Mouse (Mus musculus): ENCODE data around the gene Mars2.

Gene Mars2

DNA sequence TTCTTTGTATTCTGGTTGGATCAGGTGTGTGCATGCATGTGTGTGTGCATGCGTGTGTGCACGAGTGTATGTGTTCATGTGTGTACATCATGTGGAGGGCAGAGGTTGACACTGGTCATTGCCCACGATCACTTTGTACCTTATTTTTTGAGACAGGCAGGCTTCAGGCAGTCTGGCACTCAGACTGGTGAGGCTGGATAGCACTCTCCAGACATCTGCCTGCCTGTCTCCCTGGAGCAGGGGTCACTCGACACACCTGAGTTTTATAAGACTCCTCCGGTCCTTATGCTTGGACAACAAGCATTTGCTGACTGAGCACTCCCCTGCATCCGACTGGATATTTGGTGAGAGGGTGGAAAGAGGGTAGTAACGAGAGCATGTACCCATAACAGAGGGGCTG lies 14.0 kb upstream of the Mars2 start:
- DNase-seq (ENCODE audit: low spot score in 2 of 2) = no peak

DNA sequence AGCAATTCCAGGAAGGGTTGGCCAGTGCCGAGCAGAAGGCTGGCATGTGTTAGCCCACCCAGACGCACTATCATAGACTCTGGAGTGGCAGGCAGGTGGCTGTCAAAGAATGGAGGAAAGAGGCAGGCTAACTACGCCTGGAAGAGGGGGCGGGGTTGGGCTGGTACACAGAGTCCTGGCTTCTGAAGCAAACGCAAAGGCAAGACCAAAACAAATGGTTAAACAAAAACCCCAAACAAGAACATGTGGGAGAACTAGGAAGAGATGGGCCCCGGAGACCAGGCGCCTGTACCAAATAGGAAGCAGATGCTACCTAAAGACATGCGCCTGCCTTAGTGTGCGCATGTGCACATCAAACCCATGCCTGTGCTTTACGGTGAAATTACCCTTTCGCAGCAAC lies 12.9 kb upstream of the Mars2 start:
- no peak for DNase-seq (ENCODE audit: low spot score in 2 of 2)

DNA sequence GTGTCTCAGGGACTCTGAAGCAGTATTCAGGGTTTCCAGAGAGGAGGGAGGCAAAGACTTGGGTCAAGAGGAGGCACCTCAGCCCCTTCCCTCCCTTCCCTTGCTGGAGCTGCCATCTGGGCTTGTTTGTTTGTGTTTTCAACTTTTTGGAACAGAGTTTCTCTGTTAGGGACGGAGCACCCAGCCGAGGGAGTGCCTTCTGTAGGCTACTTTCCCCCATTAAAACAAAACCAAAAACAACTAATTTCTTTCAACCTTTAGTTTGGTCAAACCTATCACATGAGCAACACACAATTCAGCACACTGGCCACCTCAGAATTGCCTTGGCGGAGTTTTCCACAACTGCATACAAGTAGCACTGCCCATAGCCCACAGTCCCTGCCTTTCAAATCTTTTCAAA lies 11.6 kb upstream of the Mars2 start:
- DNase-seq (ENCODE audit: low spot score in 2 of 2) = no peak

DNA sequence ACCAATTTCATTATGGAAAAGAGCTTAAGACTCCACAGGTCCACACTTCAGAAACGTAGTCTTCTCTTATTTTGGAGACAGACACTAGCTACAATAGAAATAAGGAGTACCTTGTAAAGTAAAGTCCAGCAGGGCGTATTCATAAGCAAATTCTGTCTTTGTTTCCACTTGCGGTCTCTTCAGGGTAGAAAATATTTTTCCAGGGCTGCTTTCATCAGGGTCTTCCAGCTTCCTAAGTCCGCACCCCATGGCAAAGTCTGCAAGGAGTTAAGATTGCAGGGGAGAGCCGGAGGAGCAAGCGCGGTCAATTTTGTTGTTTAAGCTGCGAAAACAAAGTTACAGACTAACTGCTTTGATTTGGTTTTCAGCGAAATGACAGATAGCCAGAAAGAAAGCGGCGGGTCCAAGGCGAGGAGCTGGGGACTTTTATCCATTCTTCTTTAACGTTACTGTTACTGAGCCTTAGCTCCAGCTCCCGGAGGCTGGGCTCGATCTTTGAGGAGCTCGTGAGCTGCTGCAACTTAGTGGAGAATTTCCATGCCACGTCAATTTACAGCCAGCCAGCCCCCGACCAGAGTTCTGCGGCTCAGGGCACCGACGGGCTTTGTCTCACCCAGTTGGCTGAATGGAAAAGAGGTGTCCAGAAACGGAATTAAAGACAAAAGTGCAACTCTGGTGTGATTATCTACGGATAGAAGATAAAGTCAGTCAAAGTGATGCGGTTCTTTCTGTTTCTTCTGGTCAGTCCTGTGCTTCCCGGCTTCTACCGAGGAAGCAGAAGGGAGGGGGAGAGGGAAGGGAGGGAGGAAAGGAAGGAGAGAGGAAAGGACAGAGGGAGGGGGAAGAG lies 10.7 kb upstream of the Mars2 start, which contains the start of gene Rftn2:
Gene Rftn2 (minus strand): TSS at position 772 of the 847 bp plus-strand sequence.
- DNase-seq (ENCODE audit: low spot score in 2 of 2) = no peak

DNA sequence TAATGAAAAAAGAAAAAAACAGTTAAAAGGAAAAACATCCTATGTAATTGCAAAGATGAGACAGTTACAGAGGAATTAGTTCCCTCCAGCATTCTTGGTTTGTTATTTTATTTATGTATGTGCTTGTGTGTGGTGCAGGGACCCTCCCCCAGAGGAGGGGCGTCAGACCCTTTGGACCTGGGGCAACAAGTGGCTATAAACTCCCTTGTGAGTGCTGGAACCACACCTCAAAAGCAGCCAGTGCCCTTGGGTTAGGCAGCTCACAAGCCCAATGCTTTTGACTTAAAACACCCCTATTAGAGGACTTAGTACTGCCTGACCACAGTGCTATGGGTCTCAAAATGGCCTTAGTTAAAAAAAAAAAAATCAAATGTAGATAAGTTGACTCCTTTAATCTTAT lies 9.6 kb upstream of the Mars2 start:
- DNase-seq (ENCODE audit: low spot score in 2 of 2) = no peak

DNA sequence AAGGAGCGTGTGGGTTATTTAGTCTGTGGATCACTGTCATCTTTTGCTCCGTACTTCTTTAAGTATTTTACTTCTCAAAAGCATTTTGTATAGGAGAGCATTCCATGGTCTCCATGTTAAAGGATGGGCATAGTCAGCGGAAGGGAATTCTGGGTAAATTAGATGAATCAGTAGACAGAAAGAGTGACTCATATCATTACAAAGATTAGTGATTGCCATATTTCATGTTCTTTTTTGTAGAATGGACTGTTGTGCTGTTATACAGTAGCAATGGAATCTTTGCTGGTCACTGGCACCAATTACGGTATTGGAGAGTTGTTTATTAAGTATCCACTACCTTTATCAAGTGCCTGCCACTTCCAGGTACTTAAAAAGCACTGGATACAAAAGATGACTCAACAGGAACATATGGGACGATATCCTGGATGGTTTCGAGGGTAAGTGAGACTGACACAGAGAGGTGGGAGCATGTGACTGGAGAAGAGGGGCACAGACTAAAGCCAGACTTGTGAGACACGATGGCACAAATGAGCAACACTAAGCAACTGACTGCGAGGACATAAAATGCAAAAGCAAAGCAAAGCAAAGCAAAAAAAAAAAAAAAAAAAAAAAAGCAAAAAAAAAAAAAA lies 8.6 kb upstream of the Mars2 start:
- DNase-seq (ENCODE audit: low spot score in 2 of 2) = no peak

DNA sequence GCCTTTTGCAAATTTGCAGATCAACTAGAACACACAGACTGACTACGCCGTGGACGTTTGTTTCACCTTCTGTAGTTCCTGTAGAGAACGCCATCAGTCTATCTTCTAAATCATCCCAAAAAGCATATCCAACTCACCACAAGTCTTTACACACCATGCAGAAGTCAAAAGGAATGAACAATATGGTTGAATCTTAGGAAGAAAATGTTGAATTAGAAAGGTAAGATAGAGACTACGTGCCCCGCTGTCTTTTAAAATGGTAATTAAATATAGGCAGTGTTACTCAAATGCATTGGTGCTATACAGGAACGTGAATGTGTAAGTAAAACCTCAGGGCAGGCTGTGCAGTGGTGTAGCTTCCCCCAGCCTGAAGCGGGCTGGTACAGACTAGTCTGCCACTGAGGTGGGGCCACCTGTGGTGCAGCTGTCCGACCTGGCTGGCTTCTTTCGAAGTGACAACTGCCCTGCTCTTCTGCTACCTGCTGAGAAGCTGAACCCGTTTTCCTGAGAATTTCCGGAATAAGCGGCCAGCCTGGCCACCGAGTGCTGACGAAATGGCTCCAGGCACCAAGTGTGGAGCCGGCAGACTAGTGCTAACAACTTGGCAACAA lies 2.0 kb upstream of the Mars2 start:
- DNase-seq (ENCODE audit: low spot score in 2 of 2) = no peak

DNA sequence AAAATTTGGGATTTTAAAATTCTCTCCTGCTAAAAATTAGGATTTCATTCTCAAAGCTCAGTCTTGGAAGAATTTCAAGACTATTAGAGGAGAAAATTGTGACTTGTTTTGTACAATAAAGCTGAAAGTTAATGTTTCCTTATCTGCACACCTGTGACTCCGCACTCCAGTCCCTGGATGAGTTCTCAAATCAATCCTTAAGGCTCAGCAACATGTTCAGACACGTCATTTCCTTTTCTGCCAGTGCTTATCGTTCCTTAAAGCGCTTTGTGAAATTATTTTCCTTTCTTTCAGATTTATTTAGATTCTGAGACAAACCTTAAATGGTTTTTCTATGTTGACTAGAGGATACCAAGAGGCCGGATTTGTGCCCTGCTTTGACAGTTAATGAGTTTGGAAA lies 490 bp upstream of the Mars2 start:
- DNase-seq (ENCODE audit: low spot score in 2 of 2) = no peak

DNA sequence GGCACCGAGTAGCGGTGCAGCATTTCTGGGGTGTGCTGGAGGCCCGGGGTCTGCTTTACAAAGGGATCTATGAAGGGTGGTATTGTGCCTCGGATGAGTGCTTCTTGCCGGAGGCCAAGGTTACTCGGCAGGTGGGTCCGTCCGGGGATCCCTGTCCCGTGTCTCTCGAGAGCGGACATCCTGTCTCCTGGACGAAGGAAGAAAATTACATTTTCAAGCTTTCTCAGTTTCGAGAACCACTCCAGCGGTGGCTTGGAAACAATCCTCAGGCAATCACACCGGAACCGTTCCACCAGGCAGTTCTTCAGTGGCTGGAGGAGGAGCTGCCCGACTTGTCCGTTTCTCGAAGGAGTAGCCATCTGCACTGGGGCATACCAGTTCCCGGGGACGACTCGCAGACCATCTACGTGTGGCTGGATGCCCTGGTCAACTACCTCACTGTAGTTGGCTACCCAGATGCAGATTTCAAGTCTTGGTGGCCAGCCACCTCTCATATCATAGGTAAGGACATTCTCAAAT lies 725 bp downstream of the Mars2 start:
- DNase-seq (ENCODE audit: low spot score in 2 of 2) = peak in 1 of 2 experiments; percentile 19

DNA sequence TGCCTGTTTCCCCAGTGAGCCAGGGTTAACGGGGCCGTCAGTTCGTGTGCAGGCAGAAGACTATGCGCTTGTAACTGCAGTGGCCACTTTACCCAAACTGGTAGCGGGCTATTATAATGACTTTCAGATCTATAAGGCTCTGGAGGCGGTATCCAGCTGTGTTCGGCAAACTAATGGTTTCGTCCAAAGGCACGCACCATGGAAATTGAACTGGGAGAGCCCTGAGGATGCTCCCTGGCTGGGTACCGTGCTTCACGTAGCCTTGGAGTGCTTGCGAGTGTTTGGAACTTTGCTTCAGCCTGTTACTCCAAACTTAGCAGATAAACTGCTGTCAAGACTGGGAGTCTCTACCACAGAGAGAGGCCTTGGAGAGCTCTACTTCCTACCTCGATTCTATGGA lies 1.5 kb downstream of the Mars2 start:
- DNase-seq (ENCODE audit: low spot score in 2 of 2) = no peak

DNA sequence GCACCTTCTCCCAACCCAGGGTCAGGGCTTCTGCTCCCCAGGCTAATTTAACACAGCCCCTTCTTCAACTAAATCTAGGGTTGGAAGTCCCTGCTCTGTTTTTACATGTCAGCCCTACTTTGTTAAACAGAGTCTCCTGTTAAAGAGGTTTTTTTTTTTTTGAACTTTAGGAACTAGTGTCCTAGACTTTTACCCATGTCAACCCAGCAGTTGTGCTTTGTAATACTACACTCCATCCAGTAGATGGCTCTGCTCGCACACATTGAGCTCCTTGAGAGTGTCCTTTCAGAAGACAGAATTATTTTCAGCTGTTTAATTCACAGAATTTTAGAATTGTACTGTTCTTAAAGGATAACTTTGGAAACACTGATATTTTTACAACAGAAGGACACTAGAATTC lies 2.3 kb downstream of the Mars2 start:
- DNase-seq (ENCODE audit: low spot score in 2 of 2) = peak in 1 of 2 experiments; percentile 21

DNA sequence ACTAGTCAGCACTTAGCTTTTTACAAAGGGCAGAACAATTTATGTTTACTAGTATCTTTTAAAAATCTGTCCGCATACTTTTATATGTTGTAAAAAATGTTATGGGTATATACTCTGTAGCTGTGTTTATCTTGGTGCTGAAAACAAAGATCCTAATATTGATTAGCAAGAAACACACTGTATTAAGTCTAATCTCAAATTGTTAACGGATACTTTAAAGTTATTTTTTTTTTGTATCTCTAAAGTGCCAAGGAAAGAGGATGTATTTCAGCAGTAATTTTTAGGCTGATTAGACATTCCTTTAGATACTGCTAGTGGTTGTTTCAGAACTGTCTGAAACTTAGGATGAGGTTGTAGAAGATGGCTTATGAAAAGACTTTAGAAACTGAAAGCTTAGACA lies 9.4 kb downstream of the Mars2 start:
- no peak for DNase-seq (ENCODE audit: low spot score in 2 of 2)

DNA sequence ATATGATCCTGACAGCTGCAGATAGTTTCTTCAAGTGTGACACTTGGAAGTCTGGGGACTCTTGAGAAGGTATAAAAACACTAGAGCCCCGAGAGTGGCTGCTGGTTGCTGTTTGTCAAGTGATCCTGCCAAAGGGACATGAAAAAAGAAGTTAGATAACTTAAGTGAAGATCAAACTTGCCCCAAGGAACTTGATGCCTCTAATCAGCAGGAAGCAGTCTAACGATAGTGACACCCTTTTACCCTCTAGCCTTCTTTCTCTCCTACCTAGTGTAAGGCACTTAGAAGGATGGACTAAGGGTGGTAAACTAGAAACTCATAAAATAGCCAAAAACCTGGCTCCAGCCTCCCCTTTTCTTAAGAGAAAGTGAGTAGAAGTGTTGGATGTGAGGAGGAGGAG lies 27.4 kb downstream of the Mars2 start:
- DNase-seq (ENCODE audit: low spot score in 2 of 2) = no peak

DNA sequence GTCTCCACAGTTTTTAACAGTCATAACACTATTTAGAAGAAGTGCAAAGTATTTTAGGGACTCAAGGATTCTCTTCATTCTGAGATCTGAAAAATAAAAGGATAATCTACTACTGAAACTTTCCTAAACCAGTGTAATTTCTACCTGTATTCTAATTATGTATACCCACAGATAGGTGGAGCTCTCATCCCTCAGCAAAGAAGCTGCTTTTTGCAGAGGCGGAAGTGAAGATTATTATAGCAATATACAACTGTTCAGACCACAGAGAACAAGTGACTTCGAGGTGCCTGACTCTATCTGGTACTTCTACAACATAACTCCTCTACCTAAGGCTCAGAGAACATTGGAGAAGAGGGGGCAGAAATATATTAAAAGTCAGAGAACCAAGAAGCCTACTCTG lies 28.5 kb downstream of the Mars2 start:
- no peak for DNase-seq (ENCODE audit: low spot score in 2 of 2)

DNA sequence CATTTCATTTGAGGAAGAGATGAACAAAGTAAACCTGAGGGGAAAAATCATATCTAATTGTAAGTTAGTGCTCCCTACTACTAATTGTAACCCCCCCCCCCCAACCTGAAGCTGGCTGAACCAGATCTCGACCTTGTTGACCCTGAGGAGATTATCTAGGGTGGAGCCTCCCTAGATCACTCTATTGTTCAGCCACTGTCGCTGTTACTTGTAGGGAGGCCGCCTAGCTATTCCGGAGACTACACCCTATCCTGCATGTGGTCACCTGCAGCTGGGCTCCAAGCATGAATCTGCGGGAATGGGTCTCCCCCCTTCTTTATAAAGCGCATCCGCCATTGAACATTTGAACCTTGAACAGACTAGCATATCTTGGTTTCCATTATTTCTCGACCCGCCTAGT lies 42.1 kb downstream of the Mars2 start:
- no peak for DNase-seq (ENCODE audit: low spot score in 2 of 2)

Measured in spleen, postnatal 14 days (tissue).